Mouse (Mus musculus): Measurements from ENCODE around the gene Slc22a7. TPM values are rescaled to one million over a fixed set of nuclear protein-coding genes. Genes with fewer than 3 reads are reported as not detected.

The Slc22a7 gene
- polyA plus RNA-seq (2015; fragmentation: Nextera tagmentation; extraction: Ambion mirVana) = not detected in 2 replicates

DNA sequence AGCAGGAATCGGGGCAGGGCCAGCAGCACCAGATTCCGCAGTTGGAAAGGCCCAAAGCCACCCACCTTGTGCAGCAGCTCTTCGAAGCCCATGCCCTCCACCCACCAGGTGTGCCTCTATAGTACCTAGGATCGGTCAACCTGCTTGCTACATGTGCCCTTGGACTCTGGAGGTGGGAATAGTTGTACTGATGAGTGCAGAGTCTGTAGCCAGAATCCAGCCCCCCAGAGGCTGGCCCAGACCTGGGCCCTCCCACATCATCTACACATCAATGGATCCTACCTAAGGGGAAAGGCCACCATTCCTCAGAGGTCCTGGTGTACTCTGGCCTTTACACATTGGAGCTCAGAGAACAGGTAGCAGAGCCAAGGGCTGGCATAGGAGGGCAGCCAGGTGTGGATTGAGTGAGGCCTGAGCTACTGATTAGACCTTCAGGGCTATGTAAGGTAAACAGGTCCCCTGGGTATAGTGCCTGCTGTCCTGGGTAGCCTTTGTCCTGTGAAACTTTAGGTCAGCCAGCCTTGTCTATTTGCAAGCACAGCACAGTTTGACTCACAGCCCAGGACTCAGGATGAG lies at the start of gene Slc22a7:
TSS of gene Slc22a7 (minus strand) at position 160 of the 576 bp plus-strand sequence.
- Histone ChIP-seq H3K27ac (no peak within 1 kb of the TSS), H3K9me3 (no peaks in the 10 kb centered on the region), H3K4me2 (no peak within 1 kb of the TSS), H3K4me3 (no peak within 1 kb of the TSS), H3K4me1 (replicated peaks) (peaks cover 28% of the 10 kb centered on the region), H3K9ac (0 out of 2 replicates have a peak within 1 kb of the TSS, but pooled peaks have one; percentile 14), H3K36me3 (no peaks in the 10 kb centered on the region), H3K27me3 (peaks cover 24% of the 10 kb centered on the region)
- 78% methylated on average over 4 of the region's 4 CpGs for WGBS
- no peak for ATAC-seq (ENCODE audit: low FRiP score)

DNA sequence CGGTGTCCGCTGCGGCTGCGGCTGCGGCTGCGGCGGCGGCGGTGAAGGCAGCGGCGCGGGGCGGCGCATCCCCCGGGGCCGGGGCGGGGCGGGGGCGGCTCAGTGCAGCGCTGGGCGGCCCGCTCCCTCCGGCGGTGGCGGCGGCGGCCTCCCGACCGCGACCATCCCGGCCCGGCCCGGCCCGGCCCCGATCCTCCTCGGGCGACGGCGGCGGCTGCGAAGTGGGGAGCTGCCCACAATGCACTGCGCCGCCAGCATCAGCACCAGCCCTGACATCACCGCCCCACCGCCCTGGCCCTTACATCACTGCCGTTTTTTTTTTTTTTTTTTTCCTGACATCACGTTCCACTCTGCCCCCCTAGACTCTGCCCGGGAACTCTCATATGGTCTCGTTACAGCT lies 49.2 kb upstream of the Slc22a7 start, which contains the start of gene Ttbk1:
TSS of gene Ttbk1 (minus strand) at position 245 of the 400 bp plus-strand sequence.
- 1% methylated on average over 23 of the region's 49 CpGs for WGBS
- peaks cover 8% of the 10 kb centered on the region; the same call in 1 of the 2 replicates for H3K36me3 ChIP-seq
- H3K4me2 ChIP-seq = peak within 1 kb of the TSS; percentile 78
- H3K27me3 ChIP-seq = peaks cover 24% of the 10 kb centered on the region
- peaks cover 46% of the 10 kb centered on the region for H3K4me1 ChIP-seq (replicated peaks)
- peak within 1 kb of the TSS; percentile 97 for H3K9ac ChIP-seq
- ATAC-seq (ENCODE audit: low FRiP score) = peak; percentile 62
- peak within 1 kb of the TSS; percentile 85 for H3K27ac ChIP-seq
- H3K9me3 ChIP-seq = no peaks in the 10 kb centered on the region
- peak within 1 kb of the TSS; percentile 79 for H3K4me3 ChIP-seq

DNA sequence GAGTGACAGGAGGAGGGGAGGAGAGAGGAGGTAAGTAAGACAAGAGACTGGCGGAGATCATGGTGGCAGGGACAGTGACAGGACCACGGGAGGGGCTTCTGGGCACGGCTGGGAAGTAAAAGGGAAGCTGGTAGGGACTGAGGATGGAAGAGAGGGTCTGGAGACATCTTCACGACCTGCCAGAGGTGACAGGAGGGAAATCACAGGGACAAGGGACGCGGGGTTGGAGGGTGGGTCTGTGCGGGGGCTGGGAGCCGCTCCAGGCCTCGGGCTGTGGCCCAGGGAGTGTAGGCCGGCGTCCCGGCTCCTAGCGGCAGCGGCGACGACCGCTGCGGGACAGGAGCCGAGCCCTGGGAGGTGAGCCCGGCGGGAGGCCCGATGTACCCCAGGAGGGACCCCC lies 48.7 kb upstream of the Slc22a7 start:
- Histone ChIP-seq H3K27me3 (peaks cover 24% of the 10 kb centered on the region), H3K4me1 (replicated peaks) (peaks cover 46% of the 10 kb centered on the region), H3K9ac (peak overlapping the region; percentile 97), H3K36me3 (peaks cover 9% of the 10 kb centered on the region; the same call in 1 of the 2 replicates), H3K4me2 (peak overlapping the region; percentile 78), H3K4me3 (peak overlapping the region; percentile 79), H3K27ac (peak overlapping the region; percentile 85), H3K9me3 (no peaks in the 10 kb centered on the region)
- 2% methylated on average over 10 of the region's 22 CpGs for WGBS
- peak; percentile 55 for ATAC-seq (ENCODE audit: low FRiP score)

DNA sequence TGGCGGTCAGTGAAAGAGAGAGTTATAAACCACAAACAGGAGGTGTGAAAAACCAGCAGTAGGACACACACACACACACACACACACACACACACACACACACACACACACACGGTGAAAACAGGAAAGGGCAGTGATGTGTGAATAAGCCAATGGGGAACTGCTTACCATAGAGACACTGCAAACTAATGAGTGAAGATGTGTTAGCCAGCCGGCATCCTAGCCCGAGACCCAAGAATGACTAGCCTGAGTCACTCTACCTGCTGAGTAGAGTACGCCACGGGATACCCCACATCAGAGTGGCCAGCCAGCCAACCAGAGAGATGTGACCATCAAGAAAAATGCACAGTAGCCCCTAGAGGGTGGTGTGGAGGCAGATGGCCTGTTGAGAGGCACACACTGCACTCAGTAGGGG lies 46.2 kb upstream of the Slc22a7 start:
- peaks cover 46% of the 10 kb centered on the region for H3K4me1 ChIP-seq (replicated peaks)
- H3K9me3 ChIP-seq = no peaks in the 10 kb centered on the region
- H3K4me3 ChIP-seq = peak overlapping the region; percentile 44
- ATAC-seq (ENCODE audit: low FRiP score) = no peak
- H3K4me2 ChIP-seq = peak overlapping the region; percentile 78
- H3K27me3 ChIP-seq = peaks cover 19% of the 10 kb centered on the region
- WGBS = 9% methylated on average over 6 of the region's 6 CpGs
- H3K36me3 ChIP-seq = peaks cover 32% of the 10 kb centered on the region
- peak overlapping the region; percentile 72 for H3K9ac ChIP-seq
- H3K27ac ChIP-seq = peak overlapping the region; percentile 73; the same call in 1 of the 2 replicates

DNA sequence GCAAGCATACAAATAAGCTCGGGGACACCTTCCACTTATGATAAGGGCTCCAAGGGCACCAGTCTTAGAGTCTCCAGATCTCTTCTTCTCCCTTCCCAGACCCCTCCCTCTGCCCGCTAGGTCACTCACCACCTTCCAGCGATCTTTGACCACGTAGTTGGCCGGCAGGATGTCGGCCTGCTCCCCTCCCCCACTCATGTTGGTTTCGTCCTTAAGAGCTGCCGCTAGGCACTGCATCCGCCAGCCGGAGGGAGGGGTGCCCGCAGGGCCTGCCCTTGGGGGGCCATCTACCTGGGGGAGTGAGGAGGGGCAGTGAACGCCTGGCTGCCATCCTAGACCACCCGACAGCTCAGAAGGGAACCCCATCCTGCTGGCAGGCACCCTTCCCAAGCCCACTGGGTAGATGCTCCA lies 45.8 kb upstream of the Slc22a7 start:
- Histone ChIP-seq H3K27ac (peak overlapping the region; percentile 73), H3K4me1 (replicated peaks) (peaks cover 46% of the 10 kb centered on the region), H3K36me3 (peaks cover 37% of the 10 kb centered on the region), H3K27me3 (peaks cover 17% of the 10 kb centered on the region), H3K9me3 (no peaks in the 10 kb centered on the region), H3K4me3 (peak overlapping the region; percentile 44), H3K9ac (peak overlapping the region; percentile 72), H3K4me2 (peak overlapping the region; percentile 78)
- 2% methylated on average over 13 of the region's 13 CpGs for WGBS
- no peak for ATAC-seq (ENCODE audit: low FRiP score)

DNA sequence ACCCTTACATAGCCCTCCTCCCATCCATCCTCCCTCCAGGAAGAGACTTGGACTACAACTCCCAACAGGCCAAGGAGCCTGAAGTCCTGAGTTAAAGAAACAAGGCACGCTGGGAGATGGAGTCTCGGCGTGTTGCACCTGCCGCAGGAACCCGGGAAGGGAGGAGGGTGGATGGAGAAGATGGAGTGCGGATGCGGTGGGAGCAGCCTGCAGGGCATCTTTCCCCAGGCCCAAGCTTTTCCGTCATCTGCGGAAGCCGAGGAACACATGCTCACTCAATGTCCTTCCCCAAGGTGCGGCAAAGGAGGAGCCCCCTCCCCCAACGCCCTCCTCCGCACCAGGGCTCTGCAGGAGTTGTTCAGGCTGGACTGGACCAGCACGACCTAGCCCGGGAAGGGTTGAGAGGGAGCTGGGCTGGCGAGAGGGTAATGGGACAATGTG lies 45.3 kb upstream of the Slc22a7 start:
- ATAC-seq (ENCODE audit: low FRiP score) = peak; percentile 31
- peak overlapping the region; percentile 78 for H3K4me2 ChIP-seq
- WGBS = 2% methylated on average over 16 of the region's 16 CpGs

DNA sequence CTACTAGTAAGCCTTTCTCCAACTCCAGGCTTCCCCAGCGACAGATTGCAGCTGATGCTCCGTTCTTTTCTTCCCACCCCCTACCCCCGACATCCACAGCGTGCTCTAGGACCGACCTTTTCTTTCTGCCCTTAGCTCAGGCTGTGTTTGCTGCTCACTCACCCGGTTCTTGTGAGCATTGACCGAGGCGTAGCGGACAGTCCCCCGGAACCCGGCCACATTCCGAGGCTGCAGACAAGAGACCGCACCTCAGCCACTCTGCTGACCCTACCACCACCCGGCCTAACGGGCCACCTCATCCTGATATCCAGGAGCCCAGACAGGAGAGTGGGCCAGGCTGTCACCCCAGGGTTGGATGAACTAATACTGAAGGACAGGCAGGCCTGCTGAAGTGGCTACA lies 39.0 kb upstream of the Slc22a7 start:
- Histone ChIP-seq H3K9ac (no peak overlapping the region), H3K4me1 (replicated peaks) (no peaks in the 10 kb centered on the region), H3K4me3 (no peak overlapping the region), H3K9me3 (no peaks in the 10 kb centered on the region), H3K27me3 (no peaks in the 10 kb centered on the region), H3K27ac (no peak overlapping the region), H3K36me3 (peaks cover 91% of the 10 kb centered on the region), H3K4me2 (no peak overlapping the region)
- no peak for ATAC-seq (ENCODE audit: low FRiP score)
- WGBS = 82% methylated on average over 15 of the region's 15 CpGs

More for the DNA sequence above, 45.3 kb upstream of the Slc22a7 start:
- peaks cover 12% of the 10 kb centered on the region for H3K27me3 ChIP-seq
- H3K4me1 ChIP-seq (replicated peaks) = peaks cover 46% of the 10 kb centered on the region
- H3K9ac ChIP-seq = peak overlapping the region; percentile 72
- peak overlapping the region; percentile 44 for H3K4me3 ChIP-seq
- peak overlapping the region; percentile 73 for H3K27ac ChIP-seq
- H3K36me3 ChIP-seq = peaks cover 41% of the 10 kb centered on the region
- H3K9me3 ChIP-seq = no peaks in the 10 kb centered on the region

DNA sequence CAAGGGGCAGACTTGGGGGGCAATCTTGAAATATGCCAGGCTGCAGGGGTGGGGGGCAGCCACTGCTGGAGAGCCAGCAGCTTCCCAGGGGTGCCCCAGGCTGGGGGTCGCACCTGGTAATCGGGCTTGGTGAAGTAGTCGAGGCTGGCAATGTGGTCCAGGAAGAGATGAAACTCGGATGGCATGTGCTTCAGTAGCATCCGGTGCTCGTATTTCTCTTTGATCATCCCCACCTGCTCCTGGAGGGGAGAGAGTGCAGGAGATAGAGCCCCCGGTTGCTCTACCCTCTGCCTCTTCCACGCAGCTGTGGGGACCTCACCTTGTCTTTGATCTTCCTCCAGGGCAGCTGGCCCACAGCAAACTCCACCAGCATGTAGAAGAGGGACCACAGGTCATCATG lies 38.3 kb upstream of the Slc22a7 start:
- ATAC-seq (ENCODE audit: low FRiP score) = no peak
- H3K4me2 ChIP-seq = no peak overlapping the region
- 90% methylated on average over 8 of the region's 8 CpGs for WGBS
- H3K4me1 ChIP-seq (replicated peaks) = no peaks in the 10 kb centered on the region
- H3K27me3 ChIP-seq = no peaks in the 10 kb centered on the region
- H3K27ac ChIP-seq = no peak overlapping the region
- peaks cover 92% of the 10 kb centered on the region for H3K36me3 ChIP-seq
- no peak overlapping the region for H3K4me3 ChIP-seq
- H3K9me3 ChIP-seq = no peaks in the 10 kb centered on the region
- no peak overlapping the region for H3K9ac ChIP-seq

DNA sequence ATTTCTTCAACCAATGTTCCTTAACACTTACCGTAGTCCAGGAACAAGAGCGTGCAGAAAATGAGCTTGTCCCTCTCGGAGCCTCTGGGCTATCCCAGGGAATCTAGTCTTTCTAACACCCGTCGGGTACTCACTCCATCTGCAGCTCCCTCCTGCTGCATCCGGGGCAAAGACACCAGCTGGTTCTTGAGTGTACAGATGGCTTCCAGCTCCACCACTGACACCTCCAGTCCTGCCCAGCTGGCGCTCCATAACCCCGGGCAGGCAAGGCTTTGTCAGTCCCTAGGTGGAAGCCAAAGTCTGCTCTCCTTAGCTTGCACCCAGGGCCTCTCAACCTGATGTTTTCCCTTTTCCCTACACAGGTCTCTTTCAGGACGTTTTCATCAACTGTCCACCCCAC lies 29.6 kb upstream of the Slc22a7 start:
- Histone ChIP-seq H3K36me3 (peaks cover 87% of the 10 kb centered on the region), H3K27ac (no peak overlapping the region), H3K4me2 (no peak overlapping the region), H3K9me3 (no peaks in the 10 kb centered on the region), H3K27me3 (no peaks in the 10 kb centered on the region), H3K4me3 (no peak overlapping the region), H3K4me1 (replicated peaks) (peaks cover 15% of the 10 kb centered on the region), H3K9ac (no peak overlapping the region)
- no peak for ATAC-seq (ENCODE audit: low FRiP score)
- 59% methylated on average over 9 of the region's 9 CpGs for WGBS

DNA sequence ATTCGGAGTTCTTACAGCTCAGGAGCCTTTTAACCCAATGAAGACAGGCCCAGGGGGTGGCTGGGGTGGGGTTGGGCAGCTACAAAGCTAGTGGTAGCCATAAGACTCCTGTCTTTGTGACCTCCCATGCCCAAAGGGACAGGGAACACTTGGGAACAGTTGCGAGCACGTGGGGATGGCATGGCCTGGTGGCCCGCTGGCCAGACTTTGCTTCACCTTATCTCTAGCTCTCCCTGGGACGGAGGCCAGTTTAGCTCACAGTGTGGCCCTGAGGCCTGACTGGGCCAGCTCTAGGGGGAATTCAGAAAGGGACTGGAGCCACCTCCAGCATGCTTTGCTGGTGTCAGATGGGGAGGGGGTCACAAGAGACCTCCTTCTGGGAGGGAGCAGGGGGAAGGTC lies 24.0 kb upstream of the Slc22a7 start:
- Histone ChIP-seq H3K27me3 (peaks cover 46% of the 10 kb centered on the region), H3K4me2 (no peak overlapping the region), H3K36me3 (peaks cover 70% of the 10 kb centered on the region), H3K27ac (no peak overlapping the region), H3K9ac (no peak overlapping the region), H3K4me3 (no peak overlapping the region), H3K9me3 (no peaks in the 10 kb centered on the region), H3K4me1 (replicated peaks) (peaks cover 30% of the 10 kb centered on the region)
- WGBS = 85% methylated on average over 5 of the region's 5 CpGs
- ATAC-seq (ENCODE audit: low FRiP score) = no peak

DNA sequence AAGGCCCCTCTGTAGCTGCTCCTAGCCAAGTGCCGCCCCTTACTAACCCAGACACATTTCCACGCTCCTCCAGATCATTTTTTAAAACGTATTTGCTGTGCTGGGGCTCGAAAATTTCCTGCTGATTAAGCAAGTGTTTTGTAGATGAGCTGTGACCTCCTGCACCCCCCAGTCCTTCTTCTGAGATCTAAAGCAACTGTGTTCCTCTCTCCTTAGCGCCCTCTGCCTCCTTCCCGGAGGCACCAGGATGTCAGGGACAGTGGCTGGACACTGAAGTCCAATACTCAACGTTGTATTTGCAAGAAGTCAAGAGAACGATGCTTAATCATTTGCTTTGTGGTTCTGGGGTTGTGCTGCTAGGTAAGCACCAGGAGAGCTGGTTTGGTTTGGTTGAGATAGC lies 23.1 kb upstream of the Slc22a7 start:
- no peak overlapping the region for H3K4me3 ChIP-seq
- H3K27ac ChIP-seq = no peak overlapping the region

DNA sequence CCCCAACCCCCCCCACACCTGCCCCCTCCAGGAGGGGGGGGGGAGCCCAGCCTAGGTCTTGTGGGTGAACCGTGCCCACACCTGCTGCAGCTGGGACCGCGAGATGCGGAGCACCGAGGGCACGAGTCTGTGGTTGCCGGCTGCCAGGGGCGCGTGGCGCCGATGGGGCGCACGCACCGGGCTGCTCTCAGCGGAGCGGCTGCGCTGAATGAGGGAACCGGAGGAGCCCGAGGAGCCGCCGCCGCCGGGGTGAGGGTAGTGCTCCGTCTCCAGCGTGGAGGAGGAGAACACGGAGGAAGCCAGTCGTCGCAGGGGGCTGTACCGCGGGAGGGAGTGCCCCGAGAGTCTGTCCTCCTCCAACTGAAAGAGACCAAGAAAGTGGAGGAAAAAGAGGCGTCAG lies 22.4 kb upstream of the Slc22a7 start:
- Histone ChIP-seq H3K4me2 (peak overlapping the region; percentile 29), H3K36me3 (peaks cover 56% of the 10 kb centered on the region), H3K4me1 (replicated peaks) (peaks cover 40% of the 10 kb centered on the region), H3K27ac (no peak overlapping the region), H3K9ac (peak overlapping the region; percentile 49), H3K9me3 (no peaks in the 10 kb centered on the region), H3K4me3 (0 out of 2 replicates have a peak overlapping the region, but pooled peaks have one; percentile 9), H3K27me3 (peaks cover 58% of the 10 kb centered on the region)
- ATAC-seq (ENCODE audit: low FRiP score) = no peak
- WGBS = 3% methylated on average over 32 of the region's 32 CpGs

More for the DNA sequence above, 23.1 kb upstream of the Slc22a7 start:
- WGBS = 14% methylated on average over 8 of the region's 8 CpGs
- Histone ChIP-seq H3K9ac (peak overlapping the region; percentile 49; the same call in 1 of the 2 replicates), H3K9me3 (no peaks in the 10 kb centered on the region), H3K36me3 (peaks cover 61% of the 10 kb centered on the region), H3K4me1 (replicated peaks) (peaks cover 33% of the 10 kb centered on the region), H3K27me3 (peaks cover 53% of the 10 kb centered on the region), H3K4me2 (peak overlapping the region; percentile 29)
- ATAC-seq (ENCODE audit: low FRiP score) = no peak

DNA sequence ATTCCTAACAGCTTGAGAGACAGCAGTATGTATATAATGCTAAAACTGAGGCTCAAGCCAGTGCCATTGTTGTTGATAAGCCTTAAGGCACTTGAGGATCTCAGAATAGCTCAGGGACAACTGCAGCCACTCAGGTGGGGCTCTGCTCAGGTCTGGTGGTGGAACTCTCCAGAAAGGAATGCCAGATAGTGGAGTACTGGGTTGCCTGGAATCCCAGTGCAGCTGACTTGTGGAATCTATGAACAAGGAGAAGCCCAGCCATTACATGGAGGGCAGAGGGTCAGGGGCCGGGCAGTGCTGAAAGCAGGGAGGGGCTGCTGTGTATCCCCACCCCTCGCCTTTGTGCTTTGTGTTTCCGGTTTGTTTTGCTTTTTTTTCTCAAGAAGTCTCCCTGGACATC lies 20.2 kb upstream of the Slc22a7 start:
- peaks cover 58% of the 10 kb centered on the region for H3K27me3 ChIP-seq
- 39% methylated on average over 3 of the region's 3 CpGs for WGBS
- no peak for ATAC-seq (ENCODE audit: low FRiP score)

More for the DNA sequence above, 20.2 kb upstream of the Slc22a7 start:
- Histone ChIP-seq H3K36me3 (peaks cover 39% of the 10 kb centered on the region), H3K9me3 (no peaks in the 10 kb centered on the region), H3K4me3 (no peak overlapping the region), H3K9ac (no peak overlapping the region), H3K4me2 (no peak overlapping the region), H3K4me1 (replicated peaks) (peaks cover 50% of the 10 kb centered on the region), H3K27ac (no peak overlapping the region)

Data from hindbrain, embryonic 13.5 days (tissue).